Mouse (Mus musculus): ENCODE data around the gene Axl. TPM values are rescaled to one million over a fixed set of nuclear protein-coding genes. Genes with fewer than 3 reads are reported as not detected.

Gene Axl
- total and polyA plus RNA-seq, 3 experiments = 0.11 to 2.5 TPM; not detected in 1

DNA sequence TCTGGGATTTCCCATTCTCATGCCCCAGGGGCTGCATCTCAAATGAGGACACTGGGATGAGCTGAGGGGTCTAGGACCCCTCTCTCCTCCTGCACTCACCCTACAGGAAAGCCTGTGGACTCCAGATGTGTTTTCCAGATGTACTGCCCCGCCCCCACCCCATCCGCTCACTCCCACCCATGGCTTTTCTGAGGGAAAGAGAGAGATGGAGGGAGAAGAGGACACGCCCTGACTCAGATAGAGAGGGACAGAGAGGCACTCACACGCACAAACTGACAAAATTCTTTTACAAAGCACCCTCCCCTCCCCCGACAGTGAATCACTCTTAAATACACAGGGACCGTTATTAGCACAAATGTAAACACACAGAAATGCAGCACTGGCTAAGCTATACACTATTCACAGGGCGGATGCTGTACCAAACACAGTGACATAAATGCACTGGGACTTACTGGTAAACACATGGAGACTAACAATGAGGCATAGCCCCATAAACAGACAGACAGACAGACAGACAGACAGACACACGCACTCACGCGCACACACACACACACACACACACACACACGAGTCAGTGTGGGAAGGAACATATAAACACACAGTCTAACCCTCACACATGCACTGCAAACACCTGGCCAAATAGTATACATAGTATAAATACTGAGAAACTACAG, 6.4 kb downstream of the Axl start:
- H3K4me3 ChIP-seq (ENCODE audit: low read depth, low read length) = no peak overlapping the region
- no peak for ATAC-seq (ENCODE audit: extremely low read depth, insufficient number of reproducible peaks, low FRiP score, poor library complexity, severe bottlenecking)
- no peak for TF ChIP-seq GATA2 (IDR thresholded peaks at IDR 0.05; ENCODE audit: borderline replicate concordance, low read depth, low read length)
- TF ChIP-seq POLR2AphosphoS5 (IDR thresholded peaks at IDR 0.05; ENCODE audit: insufficient replicate concordance, low read depth, low read length) = no peak
- TF ChIP-seq GATA1 (IDR thresholded peaks at IDR 0.05; ENCODE audit: borderline replicate concordance, low read length) = no peak
- TF ChIP-seq TAL1 (conservative IDR thresholded peaks at IDR 0.05; ENCODE audit: low read depth, low read length) = no peak
- no peak for TF ChIP-seq CTCF (IDR thresholded peaks at IDR 0.05; ENCODE audit: low read depth, low read length)
- no peak for DNase-seq (ENCODE audit: low spot score)
- H3K36me3 ChIP-seq (replicated peaks) = no peaks in the 10 kb centered on the region
- H3K9me3 ChIP-seq (replicated peaks) = no peaks in the 10 kb centered on the region
- peaks cover 2% of the 10 kb centered on the region; the same call in 1 of the 2 replicates for H3K4me1 ChIP-seq (ENCODE audit: insufficient read depth, low read depth, low read length)
- peaks cover 24% of the 10 kb centered on the region for H3K27me3 ChIP-seq (ENCODE audit: insufficient read depth, low read length)

DNA sequence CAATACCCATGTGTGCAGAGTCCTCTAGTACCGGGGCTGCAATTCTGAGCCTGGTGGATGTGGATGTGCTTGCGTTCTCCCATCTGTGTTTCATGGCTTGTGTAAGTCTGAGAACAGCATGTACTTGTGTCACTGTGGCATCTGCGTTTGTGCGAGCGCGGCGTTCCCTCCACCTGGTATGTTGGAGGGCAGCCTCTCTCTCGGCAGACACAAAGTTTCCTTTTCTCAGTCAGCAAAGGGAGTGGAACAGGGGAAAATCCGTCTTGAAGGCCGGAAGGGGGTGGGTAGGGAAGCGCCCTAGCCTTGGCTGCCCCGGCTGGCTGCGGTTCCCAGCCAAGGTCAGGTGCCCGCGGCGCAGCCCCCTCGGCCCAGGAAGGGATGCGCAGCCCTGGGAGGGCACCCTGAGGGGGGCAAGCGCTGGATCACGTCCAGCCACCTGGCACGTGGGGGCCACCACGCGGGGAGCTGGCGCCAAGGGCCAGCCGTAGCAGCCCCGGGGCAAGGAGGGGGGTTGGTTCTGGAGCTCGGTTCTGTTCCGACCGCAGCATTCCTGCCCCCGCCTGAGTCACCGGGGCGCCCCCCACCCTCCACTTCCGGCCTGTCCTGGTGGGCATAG, 7.1 kb downstream of the Axl start:
- H3K36me3 ChIP-seq (replicated peaks) = no peaks in the 10 kb centered on the region
- TF ChIP-seq CTCF (IDR thresholded peaks at IDR 0.05; ENCODE audit: low read depth, low read length) (no peak), GATA2 (IDR thresholded peaks at IDR 0.05; ENCODE audit: borderline replicate concordance, low read depth, low read length) (no peak), TAL1 (conservative IDR thresholded peaks at IDR 0.05; ENCODE audit: low read depth, low read length) (no peak), POLR2AphosphoS5 (IDR thresholded peaks at IDR 0.05; ENCODE audit: insufficient replicate concordance, low read depth, low read length) (no peak), GATA1 (IDR thresholded peaks at IDR 0.05; ENCODE audit: borderline replicate concordance, low read length) (no peak)

DNA sequence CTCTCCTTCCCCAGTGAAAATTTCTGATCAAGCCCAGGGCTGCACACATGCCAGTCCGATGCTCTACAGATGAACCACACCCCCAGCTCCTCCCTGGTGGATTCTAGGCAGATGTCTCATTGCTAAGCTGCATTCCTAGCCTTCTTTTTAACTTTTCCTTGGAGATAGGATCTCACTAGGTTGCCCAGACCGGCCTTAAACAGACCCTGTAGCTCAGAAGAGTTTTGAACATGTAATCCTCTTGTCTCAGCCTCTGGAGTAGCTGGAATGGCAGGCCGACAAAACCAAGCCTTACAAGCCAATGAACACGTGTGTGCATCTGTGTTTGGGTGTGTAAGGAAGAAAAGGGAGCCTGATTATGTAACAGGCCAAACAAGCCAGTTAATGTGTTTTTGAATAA, 7.8 kb downstream of the Axl start:
- peaks cover 19% of the 10 kb centered on the region for H3K27me3 ChIP-seq (ENCODE audit: insufficient read depth, low read length)
- H3K4me3 ChIP-seq (ENCODE audit: low read depth, low read length) = no peak overlapping the region
- no peaks in the 10 kb centered on the region for H3K9me3 ChIP-seq (replicated peaks)
- ATAC-seq (ENCODE audit: extremely low read depth, insufficient number of reproducible peaks, low FRiP score, poor library complexity, severe bottlenecking) (no peak), DNase-seq (ENCODE audit: low spot score) (no peak)
- no peaks in the 10 kb centered on the region for H3K36me3 ChIP-seq (replicated peaks)
- peaks cover 2% of the 10 kb centered on the region; the same call in 1 of the 2 replicates for H3K4me1 ChIP-seq (ENCODE audit: insufficient read depth, low read depth, low read length)
- TF ChIP-seq CTCF (IDR thresholded peaks at IDR 0.05; ENCODE audit: low read depth, low read length) (no peak), POLR2AphosphoS5 (IDR thresholded peaks at IDR 0.05; ENCODE audit: insufficient replicate concordance, low read depth, low read length) (no peak)

More for the DNA sequence above, 7.1 kb downstream of the Axl start:
- no peak overlapping the region for H3K4me3 ChIP-seq (ENCODE audit: low read depth, low read length)
- peaks cover 2% of the 10 kb centered on the region; the same call in 1 of the 2 replicates for H3K4me1 ChIP-seq (ENCODE audit: insufficient read depth, low read depth, low read length)
- H3K9me3 ChIP-seq (replicated peaks) = no peaks in the 10 kb centered on the region
- peaks cover 20% of the 10 kb centered on the region for H3K27me3 ChIP-seq (ENCODE audit: insufficient read depth, low read length)
- ATAC-seq (ENCODE audit: extremely low read depth, insufficient number of reproducible peaks, low FRiP score, poor library complexity, severe bottlenecking) (no peak), DNase-seq (ENCODE audit: low spot score) (no peak)

DNA sequence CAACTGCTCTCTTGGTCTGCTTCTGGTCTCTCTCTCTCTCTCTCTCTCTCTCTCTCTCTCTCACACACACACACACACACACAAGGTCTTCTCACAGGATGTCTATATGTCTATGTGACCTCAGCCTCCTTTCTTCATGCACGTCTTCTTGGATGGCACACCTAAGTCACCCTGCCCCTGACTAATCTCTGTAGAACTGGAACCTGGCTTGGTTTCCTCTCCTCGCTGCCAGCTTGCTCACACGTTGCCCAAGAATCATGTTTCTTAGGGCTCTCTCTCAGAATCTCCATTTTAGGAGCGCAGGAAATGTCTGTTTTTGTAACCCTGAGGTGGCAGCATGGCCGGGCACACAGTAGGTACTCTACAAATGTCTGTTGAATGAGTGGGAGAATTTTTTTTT, 8.5 kb downstream of the Axl start:
- Histone ChIP-seq H3K27me3 (ENCODE audit: insufficient read depth, low read length) (peaks cover 17% of the 10 kb centered on the region), H3K36me3 (replicated peaks) (no peaks in the 10 kb centered on the region), H3K4me3 (ENCODE audit: low read depth, low read length) (no peak overlapping the region), H3K9me3 (replicated peaks) (no peaks in the 10 kb centered on the region), H3K4me1 (ENCODE audit: insufficient read depth, low read depth, low read length) (peaks cover 2% of the 10 kb centered on the region; the same call in 1 of the 2 replicates)
- ATAC-seq (ENCODE audit: extremely low read depth, insufficient number of reproducible peaks, low FRiP score, poor library complexity, severe bottlenecking) (no peak), DNase-seq (ENCODE audit: low spot score) (no peak)
- no peak for TF ChIP-seq POLR2AphosphoS5 (IDR thresholded peaks at IDR 0.05; ENCODE audit: insufficient replicate concordance, low read depth, low read length)
- TF ChIP-seq TAL1 (conservative IDR thresholded peaks at IDR 0.05; ENCODE audit: low read depth, low read length) = no peak
- no peak for TF ChIP-seq GATA2 (IDR thresholded peaks at IDR 0.05; ENCODE audit: borderline replicate concordance, low read depth, low read length)
- TF ChIP-seq GATA1 (IDR thresholded peaks at IDR 0.05; ENCODE audit: borderline replicate concordance, low read length) = no peak
- TF ChIP-seq CTCF (IDR thresholded peaks at IDR 0.05; ENCODE audit: low read depth, low read length) = no peak

DNA sequence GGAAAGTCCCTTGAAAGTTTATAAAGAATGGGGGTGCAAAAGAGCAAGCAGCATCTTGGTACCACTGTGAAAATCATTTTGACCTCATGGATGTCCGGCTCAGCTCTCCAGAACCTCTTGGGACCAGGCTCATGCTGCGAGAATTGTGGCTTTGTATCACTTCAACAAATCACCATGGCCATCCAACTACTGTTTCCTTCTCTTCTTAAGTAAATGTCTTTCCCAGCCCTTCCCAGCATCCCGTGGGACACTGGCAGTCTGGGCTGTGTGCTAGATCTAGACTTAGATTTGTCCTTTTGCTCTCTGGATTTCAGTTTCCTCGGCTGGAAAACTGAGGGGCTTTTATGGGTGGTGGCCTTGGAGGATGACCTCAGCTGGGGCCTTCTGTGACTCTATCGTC, 20.3 kb downstream of the Axl start:
- no peak for TF ChIP-seq TAL1 (conservative IDR thresholded peaks at IDR 0.05; ENCODE audit: low read depth, low read length)
- no peak for TF ChIP-seq GATA2 (IDR thresholded peaks at IDR 0.05; ENCODE audit: borderline replicate concordance, low read depth, low read length)
- no peak for TF ChIP-seq POLR2AphosphoS5 (IDR thresholded peaks at IDR 0.05; ENCODE audit: insufficient replicate concordance, low read depth, low read length)
- TF ChIP-seq CTCF (IDR thresholded peaks at IDR 0.05; ENCODE audit: low read depth, low read length) = no peak
- TF ChIP-seq GATA1 (IDR thresholded peaks at IDR 0.05; ENCODE audit: borderline replicate concordance, low read length) = no peak
- Histone ChIP-seq H3K27me3 (ENCODE audit: insufficient read depth, low read length) (peaks cover 36% of the 10 kb centered on the region), H3K9me3 (replicated peaks) (no peaks in the 10 kb centered on the region), H3K4me3 (ENCODE audit: low read depth, low read length) (no peak overlapping the region), H3K36me3 (replicated peaks) (no peaks in the 10 kb centered on the region), H3K4me1 (ENCODE audit: insufficient read depth, low read depth, low read length) (no peaks in the 10 kb centered on the region)
- no peak for ATAC-seq (ENCODE audit: extremely low read depth, insufficient number of reproducible peaks, low FRiP score, poor library complexity, severe bottlenecking)
- DNase-seq (ENCODE audit: low spot score) = no peak

DNA sequence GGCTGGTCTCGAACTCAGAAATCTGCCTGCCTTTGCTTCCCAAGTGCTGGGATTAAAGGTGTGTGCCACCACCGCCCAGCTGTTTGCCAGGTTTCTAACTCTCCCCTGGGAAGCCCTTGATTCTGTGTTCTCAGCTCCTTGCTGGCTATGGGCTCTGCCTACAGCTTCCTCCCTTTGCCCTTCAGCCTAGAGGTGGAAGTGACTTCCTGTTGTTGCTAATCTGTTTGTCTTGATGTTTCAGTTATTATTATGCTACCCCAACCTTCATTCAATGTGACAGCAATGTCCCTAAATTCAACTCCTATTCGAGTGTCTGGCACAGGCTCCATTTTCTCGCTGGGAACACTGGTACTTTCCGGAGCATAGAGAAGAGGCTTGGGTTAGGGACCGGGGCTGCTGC, 22.4 kb downstream of the Axl start:
- Histone ChIP-seq H3K9me3 (replicated peaks) (no peaks in the 10 kb centered on the region), H3K4me3 (ENCODE audit: low read depth, low read length) (no peak overlapping the region), H3K27me3 (ENCODE audit: insufficient read depth, low read length) (peaks cover 27% of the 10 kb centered on the region), H3K4me1 (ENCODE audit: insufficient read depth, low read depth, low read length) (no peaks in the 10 kb centered on the region), H3K36me3 (replicated peaks) (no peaks in the 10 kb centered on the region)
- DNase-seq (ENCODE audit: low spot score) (no peak), ATAC-seq (ENCODE audit: extremely low read depth, insufficient number of reproducible peaks, low FRiP score, poor library complexity, severe bottlenecking) (no peak)
- TF ChIP-seq GATA2 (IDR thresholded peaks at IDR 0.05; ENCODE audit: borderline replicate concordance, low read depth, low read length) = no peak
